Mouse (Mus musculus): ENCODE results near the gene Arl8b.

GRCm38 (mm10) chr6:108852986-108853385 is 70.1 kb downstream of the Arl8b start:
- TF ChIP-seq POLR2A (IDR thresholded peaks at IDR 0.05; ENCODE audit: insufficient read length, low read depth) (no peak), REST (IDR thresholded peaks at IDR 0.05; ENCODE audit: insufficient read depth, insufficient read length) (no peak), POLR2AphosphoS2 (IDR thresholded peaks at IDR 0.05; ENCODE audit: insufficient read length, low read depth) (no peak), E2F4 (IDR thresholded peaks at IDR 0.05; ENCODE audit: insufficient read depth) (no peak), USF1 (IDR thresholded peaks at IDR 0.05; ENCODE audit: low read depth) (no peak), TCF12 (IDR thresholded peaks at IDR 0.05; ENCODE audit: insufficient read depth, poor library complexity, severe bottlenecking) (no peak), TCF3 (IDR thresholded peaks at IDR 0.05; ENCODE audit: insufficient read length, low read depth) (no peak), SRF (IDR thresholded peaks at IDR 0.05; ENCODE audit: control insufficient read depth, insufficient read length, low read depth) (no peak), MAX (IDR thresholded peaks at IDR 0.05; ENCODE audit: low read depth) (no peak), MYOD1 (IDR thresholded peaks at IDR 0.05; ENCODE audit: control insufficient read depth in 1 of 3, insufficient read length in 2 of 3, low read depth in 2 of 3) (no peak)

Data from myocyte (in vitro differentiated cells).